Mouse (Mus musculus) liver, embryonic 15.5 days (tissue): ENCODE data around the gene Ctdspl2. TPM values are rescaled to one million over a fixed set of nuclear protein-coding genes. Genes with fewer than 3 reads are reported as not detected.
A peak's percentile ranks its signal among the peaks of the same experiment; 100 is the strongest.
"Not testable (repeated sequence)": the region's sequence is repeated elsewhere in the genome, so short reads cannot be mapped to it uniquely, and the experiment has no call there.

Experiments used
- ATAC-seq: fragments of 200-750 bp; cut with Nextera tagmentation; 2 replicates; pipeline ENCODE4 v1.8.0; 2017; ENCODE audit warnings: moderate number of reproducible peaks, mild to moderate bottlenecking, moderate library complexity; ENCODE audit not compliant: insufficient read depth
- H3K27ac ChIP-seq: fragments of 300-500 bp; sonication (generic); replicated peaks from 2 replicates; pipeline ENCODE4 v1.5.1; 2015; ENCODE audit warnings: mild to moderate bottlenecking, inconsistent platforms
- H3K27me3 ChIP-seq: fragments of 300-500 bp; sonication (generic); 2 replicates; pipeline ENCODE4 v1.6.1; 2015; ENCODE audit warnings: mild to moderate bottlenecking, inconsistent platforms
- H3K36me3 ChIP-seq: fragments of 300-500 bp; sonication (generic); replicated peaks from 2 replicates; pipeline ENCODE4 v1.6.1; 2015; ENCODE audit warnings: moderate library complexity, mild to moderate bottlenecking, inconsistent platforms
- H3K4me1 ChIP-seq: fragments of 300-500 bp; sonication (generic); replicated peaks from 2 replicates; pipeline ENCODE4 v1.6.1; 2015; ENCODE audit warnings: inconsistent platforms
- H3K4me2 ChIP-seq: fragments of 300-500 bp; sonication (generic); 2 replicates; pipeline ENCODE4 v1.6.1; 2015; ENCODE audit warnings: moderate library complexity, mild to moderate bottlenecking, inconsistent platforms
- H3K4me3 ChIP-seq: fragments of 300-500 bp; sonication (generic); replicated peaks from 2 replicates; pipeline ENCODE4 v1.5.1; 2015; ENCODE audit warnings: mild to moderate bottlenecking, inconsistent platforms
- H3K9ac ChIP-seq: fragments of 300-500 bp; sonication (generic); 2 replicates; pipeline ENCODE4 v1.6.1; 2015; ENCODE audit warnings: moderate library complexity, mild to moderate bottlenecking, inconsistent platforms
- H3K9me3 ChIP-seq: fragments of 300-500 bp; sonication (generic); replicated peaks from 2 replicates; pipeline ENCODE4 v1.6.1; 2016; ENCODE audit warnings: inconsistent platforms
- WGBS: fragments of 180-500 bp; shearing (Covaris S2); methylation state at CpG from one replicate; pipeline ENCODE4 v1.1.7; 2015; ENCODE audit warnings: mixed read lengths; ENCODE audit not compliant: insufficient replicate concordance; 5-methylcytosine and 5-hydroxymethylcytosine counted together
- polyA plus RNA-seq: library from polyadenylated mRNA; unstranded; fragments of >200 nt; fragmentation: Nextera tagmentation; extraction: Ambion mirVana; gene quantifications from 2 replicates; pipeline ENCODE4 v1.2.1, GENCODE M21; 2015

The Ctdspl2 gene
- 14.3 and 14.5 TPM in 2 replicates for polyA plus RNA-seq

- H3K9me3 ChIP-seq: no peaks in the 10 kb centered on the region
- ATAC-seq: peak; percentile 97
- peak within 1 kb of the TSS; percentile 89 for H3K9ac ChIP-seq
- peaks cover 24% of the 10 kb centered on the region for H3K4me1 ChIP-seq
- H3K27me3 ChIP-seq: peaks cover 3% of the 10 kb centered on the region; the same call in 1 of the 2 replicates
- under 1% methylated on average over 48 of the region's 48 CpGs for WGBS
- peak within 1 kb of the TSS; percentile 95 for H3K4me3 ChIP-seq
- H3K4me2 ChIP-seq: peak within 1 kb of the TSS; percentile 85
- peak within 1 kb of the TSS; percentile 94 for H3K27ac ChIP-seq
- H3K36me3 ChIP-seq: peaks cover 12% of the 10 kb centered on the region
Measured at GRCm38 (mm10) chr2:121955765-121956223, at the start of gene Ctdspl2, which contains the start of gene Mageb3. TSS of gene Ctdspl2 (plus strand) at chr2:121956001. TSS of gene Mageb3 (minus strand) at chr2:121956092.

GRCm38 (mm10) chr2:121909975-121910374, 45.8 kb upstream of the Ctdspl2 start:
- no peaks in the 10 kb centered on the region for H3K27me3 ChIP-seq
- no peak for ATAC-seq
- H3K36me3 ChIP-seq: no peaks in the 10 kb centered on the region; the same call in none of the 2 replicates
- WGBS: 77% methylated on average over 3 of the region's 3 CpGs
- H3K4me3 ChIP-seq: no peak overlapping the region
- no peaks in the 10 kb centered on the region for H3K4me1 ChIP-seq
- no peak overlapping the region for H3K27ac ChIP-seq
- H3K9ac ChIP-seq: no peak overlapping the region
- H3K4me2 ChIP-seq: no peak overlapping the region
- H3K9me3 ChIP-seq: no peaks in the 10 kb centered on the region

GRCm38 (mm10) chr2:121916047-121916970, 39.5 kb upstream of the Ctdspl2 start:
- Histone ChIP-seq H3K36me3 (no peaks in the 10 kb centered on the region; the same call in none of the 2 replicates), H3K4me3 (no peak overlapping the region), H3K27me3 (no peaks in the 10 kb centered on the region), H3K9me3 (no peaks in the 10 kb centered on the region), H3K4me2 (no peak overlapping the region), H3K4me1 (no peaks in the 10 kb centered on the region), H3K27ac (no peak overlapping the region), H3K9ac (no peak overlapping the region)
- ATAC-seq: no peak
- 71% methylated on average over 5 of the region's 5 CpGs for WGBS

GRCm38 (mm10) chr2:121937624-121938023, 18.2 kb upstream of the Ctdspl2 start:
- H3K9ac ChIP-seq, H3K4me1 ChIP-seq, H3K27me3 ChIP-seq, ATAC-seq, H3K9me3 ChIP-seq, H3K4me2 ChIP-seq, H3K4me3 ChIP-seq, H3K36me3 ChIP-seq, H3K27ac ChIP-seq: not testable (repeated sequence)
- WGBS: 55% methylated on average over 2 of the region's 2 CpGs

- no peaks in the 10 kb centered on the region for H3K36me3 ChIP-seq
- no peaks in the 10 kb centered on the region for H3K4me1 ChIP-seq
- no peak overlapping the region for H3K4me3 ChIP-seq
- no peaks in the 10 kb centered on the region for H3K9me3 ChIP-seq
- 59% methylated on average over 3 of the region's 3 CpGs for WGBS
- H3K27me3 ChIP-seq: no peaks in the 10 kb centered on the region
- ATAC-seq: no peak
- H3K4me2 ChIP-seq: no peak overlapping the region
- H3K27ac ChIP-seq: no peak overlapping the region
- no peak overlapping the region for H3K9ac ChIP-seq
Measured at GRCm38 (mm10) chr2:121943364-121943763, 12.4 kb upstream of the Ctdspl2 start.

GRCm38 (mm10) chr2:121954971-121955656, 687 bp upstream of the Ctdspl2 start:
- no peak for ATAC-seq

GRCm38 (mm10) chr2:121956224-121957018, 620 bp downstream of the Ctdspl2 start:
- WGBS: under 1% methylated on average over 47 of the region's 47 CpGs
- Histone ChIP-seq H3K4me3 (peak overlapping the region; percentile 95), H3K9ac (peak overlapping the region; percentile 89), H3K36me3 (peaks cover 14% of the 10 kb centered on the region), H3K4me1 (peaks cover 24% of the 10 kb centered on the region), H3K9me3 (no peaks in the 10 kb centered on the region), H3K4me2 (peak overlapping the region; percentile 85), H3K27ac (peak overlapping the region; percentile 94), H3K27me3 (peaks cover 3% of the 10 kb centered on the region; the same call in 1 of the 2 replicates)
- ATAC-seq: peak; percentile 95

More at GRCm38 (mm10) chr2:121954971-121955656, 687 bp upstream of the Ctdspl2 start:
- Histone ChIP-seq H3K4me3 (peak overlapping the region; percentile 95), H3K4me1 (peaks cover 24% of the 10 kb centered on the region), H3K4me2 (peak overlapping the region; percentile 85), H3K9ac (peak overlapping the region; percentile 89), H3K36me3 (peaks cover 7% of the 10 kb centered on the region; the same call in 1 of the 2 replicates), H3K9me3 (no peaks in the 10 kb centered on the region), H3K27ac (peak overlapping the region; percentile 94), H3K27me3 (peaks cover 3% of the 10 kb centered on the region; the same call in 1 of the 2 replicates)
- 17% methylated on average over 10 of the region's 10 CpGs for WGBS

- Histone ChIP-seq H3K4me3 (peak overlapping the region; percentile 95), H3K36me3 (peaks cover 19% of the 10 kb centered on the region), H3K4me1 (peaks cover 24% of the 10 kb centered on the region), H3K9ac (peak overlapping the region; percentile 89), H3K27me3 (peaks cover 3% of the 10 kb centered on the region; the same call in 1 of the 2 replicates), H3K4me2 (peak overlapping the region; percentile 85), H3K9me3 (no peaks in the 10 kb centered on the region), H3K27ac (peak overlapping the region; percentile 94; the same call in 1 of the 2 replicates)
- WGBS: 5% methylated on average over 8 of the region's 8 CpGs
- ATAC-seq: no peak
Measured at GRCm38 (mm10) chr2:121957216-121957792, 1.5 kb downstream of the Ctdspl2 start.

- ATAC-seq: no peak
- WGBS: 76% methylated on average over 1 of the region's 1 CpGs
Measured at GRCm38 (mm10) chr2:121995738-121996137, 39.9 kb downstream of the Ctdspl2 start.

GRCm38 (mm10) chr2:122008832-122009231, 53.0 kb downstream of the Ctdspl2 start:
- WGBS: 90% methylated on average over 3 of the region's 3 CpGs
- Histone ChIP-seq H3K36me3 (peaks cover 58% of the 10 kb centered on the region), H3K4me1 (no peaks in the 10 kb centered on the region), H3K27me3 (no peaks in the 10 kb centered on the region), H3K4me2 (no peak overlapping the region), H3K9me3 (no peaks in the 10 kb centered on the region), H3K4me3 (no peak overlapping the region), H3K9ac (no peak overlapping the region), H3K27ac (no peak overlapping the region)
- ATAC-seq: no peak

More at GRCm38 (mm10) chr2:121995738-121996137, 39.9 kb downstream of the Ctdspl2 start:
- Histone ChIP-seq H3K9ac (no peak overlapping the region), H3K4me2 (no peak overlapping the region), H3K4me1 (no peaks in the 10 kb centered on the region), H3K27me3 (no peaks in the 10 kb centered on the region), H3K36me3 (peaks cover 43% of the 10 kb centered on the region), H3K27ac (no peak overlapping the region), H3K4me3 (no peak overlapping the region), H3K9me3 (no peaks in the 10 kb centered on the region)
